Mouse (Mus musculus) limb, embryonic 13.5 days (tissue): Measurements from ENCODE around the gene Barhl1. TPM values are rescaled to one million over a fixed set of nuclear protein-coding genes. Genes with fewer than 3 reads are reported as not detected.

Experiments
- ATAC-seq: fragments of 200-750 bp; cut with Nextera tagmentation; 2 replicates; pipeline ENCODE4 v1.8.0; 2017; ENCODE audit warnings: low read depth, moderate number of reproducible peaks, moderate TSS enrichment; ENCODE audit not compliant: low FRiP score
- H3K27ac ChIP-seq: fragments of 300-500 bp; sonication (generic); 2 replicates; pipeline ENCODE4 v1.5.1; 2015; ENCODE audit warnings: inconsistent platforms, mild to moderate bottlenecking, moderate library complexity
- H3K27me3 ChIP-seq: fragments of 300-500 bp; sonication (generic); 2 replicates; pipeline ENCODE4 v1.6.1; 2015; ENCODE audit warnings: mild to moderate bottlenecking, inconsistent platforms
- H3K36me3 ChIP-seq: fragments of 300-500 bp; sonication (generic); 2 replicates; pipeline ENCODE4 v1.6.1; 2015; ENCODE audit warnings: inconsistent platforms, mild to moderate bottlenecking, moderate library complexity
- H3K4me1 ChIP-seq: fragments of 300-500 bp; sonication (generic); 2 replicates; pipeline ENCODE4 v1.6.1; 2015; ENCODE audit warnings: inconsistent platforms
- H3K4me2 ChIP-seq: fragments of 300-500 bp; sonication (generic); replicated peaks from 2 replicates; pipeline ENCODE4 v1.6.1; 2015; ENCODE audit warnings: inconsistent platforms, mild to moderate bottlenecking, moderate library complexity
- H3K4me3 ChIP-seq: fragments of 300-500 bp; sonication (generic); 2 replicates; pipeline ENCODE4 v1.5.1; 2015; ENCODE audit warnings: moderate library complexity, mild to moderate bottlenecking, inconsistent platforms
- H3K9ac ChIP-seq: fragments of 300-500 bp; sonication (generic); 2 replicates; pipeline ENCODE4 v1.6.1; 2015; ENCODE audit warnings: mild to moderate bottlenecking, inconsistent platforms
- H3K9me3 ChIP-seq: fragments of 300-500 bp; sonication (generic); 2 replicates; pipeline ENCODE4 v1.6.1; 2016; ENCODE audit warnings: inconsistent platforms
- WGBS: fragments of 180-500 bp; shearing (Covaris S2); methylation state at CpG from one replicate; pipeline ENCODE4 v1.1.7; 2015; 5-methylcytosine and 5-hydroxymethylcytosine counted together
- polyA plus RNA-seq: library from polyadenylated mRNA; unstranded; fragments of >200 nt; fragmentation: Nextera tagmentation; extraction: Ambion mirVana; gene quantifications from 2 replicates; pipeline ENCODE4 v1.2.1, GENCODE M21; 2015

The Barhl1 gene
- polyA plus RNA-seq, 1 experiment from 2014 or later = 0.06 TPM

- no peaks in the 10 kb centered on the region for H3K9me3 ChIP-seq
- 58% methylated on average over 1 of the region's 1 CpGs for WGBS
- H3K27ac ChIP-seq = no peak overlapping the region
- no peaks in the 10 kb centered on the region for H3K27me3 ChIP-seq
- H3K9ac ChIP-seq = no peak overlapping the region
- H3K4me2 ChIP-seq = no peak overlapping the region
- peaks cover 87% of the 10 kb centered on the region for H3K36me3 ChIP-seq
- ATAC-seq = no peak
- H3K4me3 ChIP-seq = no peak overlapping the region
- no peaks in the 10 kb centered on the region for H3K4me1 ChIP-seq
Measured at GRCm38 (mm10) chr2:28892796-28893195, 23.7 kb downstream of the Barhl1 start.

- Histone ChIP-seq H3K4me3 (no peak overlapping the region), H3K4me2 (no peak overlapping the region), H3K9ac (no peak overlapping the region), H3K36me3 (peaks cover 74% of the 10 kb centered on the region), H3K9me3 (no peaks in the 10 kb centered on the region), H3K27ac (no peak overlapping the region), H3K27me3 (no peaks in the 10 kb centered on the region), H3K4me1 (no peaks in the 10 kb centered on the region)
- no peak for ATAC-seq
- 59% methylated on average over 4 of the region's 4 CpGs for WGBS
Measured at GRCm38 (mm10) chr2:28884914-28885313, 31.6 kb downstream of the Barhl1 start.

- Histone ChIP-seq H3K4me3 (no peak overlapping the region), H3K36me3 (peaks cover 65% of the 10 kb centered on the region)
- no peak for ATAC-seq
Measured at GRCm38 (mm10) chr2:28882826-28883485, 33.5 kb downstream of the Barhl1 start.

GRCm38 (mm10) chr2:28882047-28882446 is 34.4 kb downstream of the Barhl1 start:
- no peak overlapping the region for H3K4me2 ChIP-seq
- H3K36me3 ChIP-seq = peaks cover 65% of the 10 kb centered on the region
- H3K27ac ChIP-seq = no peak overlapping the region
- H3K4me3 ChIP-seq = no peak overlapping the region
- no peaks in the 10 kb centered on the region for H3K4me1 ChIP-seq
- ATAC-seq = no peak
- H3K9ac ChIP-seq = no peak overlapping the region
- H3K27me3 ChIP-seq = no peaks in the 10 kb centered on the region
- 94% methylated on average over 3 of the region's 3 CpGs for WGBS
- H3K9me3 ChIP-seq = no peaks in the 10 kb centered on the region

More at GRCm38 (mm10) chr2:28882826-28883485, 33.5 kb downstream of the Barhl1 start:
- no peak overlapping the region for H3K27ac ChIP-seq
- H3K9me3 ChIP-seq = no peaks in the 10 kb centered on the region
- no peak overlapping the region for H3K4me2 ChIP-seq
- H3K9ac ChIP-seq = no peak overlapping the region
- no peaks in the 10 kb centered on the region for H3K4me1 ChIP-seq
- 73% methylated on average over 6 of the region's 6 CpGs for WGBS
- H3K27me3 ChIP-seq = no peaks in the 10 kb centered on the region

GRCm38 (mm10) chr2:28881275-28881674 is 35.2 kb downstream of the Barhl1 start:
- no peak overlapping the region for H3K9ac ChIP-seq
- no peak overlapping the region for H3K4me2 ChIP-seq
- no peak overlapping the region for H3K27ac ChIP-seq
- no peaks in the 10 kb centered on the region for H3K9me3 ChIP-seq
- no peak overlapping the region for H3K4me3 ChIP-seq
- 94% methylated on average over 3 of the region's 3 CpGs for WGBS
- H3K27me3 ChIP-seq = no peaks in the 10 kb centered on the region
- H3K4me1 ChIP-seq = no peaks in the 10 kb centered on the region
- no peak for ATAC-seq
- H3K36me3 ChIP-seq = peaks cover 66% of the 10 kb centered on the region

- WGBS = 85% methylated on average over 11 of the region's 11 CpGs
- no peaks in the 10 kb centered on the region for H3K27me3 ChIP-seq
- H3K9me3 ChIP-seq = no peaks in the 10 kb centered on the region
- H3K4me1 ChIP-seq = no peaks in the 10 kb centered on the region
- no peak for ATAC-seq
- H3K4me3 ChIP-seq = no peak overlapping the region
- H3K27ac ChIP-seq = no peak overlapping the region
- no peak overlapping the region for H3K4me2 ChIP-seq
- H3K36me3 ChIP-seq = peaks cover 62% of the 10 kb centered on the region
- no peak overlapping the region for H3K9ac ChIP-seq
Measured at GRCm38 (mm10) chr2:28875554-28875953, 40.9 kb downstream of the Barhl1 start.

GRCm38 (mm10) chr2:28867495-28867894 is 49.0 kb downstream of the Barhl1 start:
- WGBS = 69% methylated on average over 7 of the region's 7 CpGs
- ATAC-seq = no peak

GRCm38 (mm10) chr2:28863857-28864256 is 52.6 kb downstream of the Barhl1 start:
- H3K4me3 ChIP-seq = no peak overlapping the region
- H3K27me3 ChIP-seq = no peaks in the 10 kb centered on the region
- H3K9ac ChIP-seq = no peak overlapping the region
- no peak overlapping the region for H3K27ac ChIP-seq
- H3K4me1 ChIP-seq = no peaks in the 10 kb centered on the region
- H3K9me3 ChIP-seq = no peaks in the 10 kb centered on the region
- no peak overlapping the region for H3K4me2 ChIP-seq
- ATAC-seq = no peak
- peaks cover 93% of the 10 kb centered on the region for H3K36me3 ChIP-seq

More at GRCm38 (mm10) chr2:28867495-28867894, 49.0 kb downstream of the Barhl1 start:
- Histone ChIP-seq H3K27me3 (no peaks in the 10 kb centered on the region), H3K4me3 (no peak overlapping the region), H3K9me3 (no peaks in the 10 kb centered on the region), H3K4me2 (no peak overlapping the region), H3K36me3 (peaks cover 67% of the 10 kb centered on the region), H3K9ac (no peak overlapping the region), H3K4me1 (no peaks in the 10 kb centered on the region), H3K27ac (no peak overlapping the region)

GRCm38 (mm10) chr2:28860678-28861423 is 55.6 kb downstream of the Barhl1 start:
- Histone ChIP-seq H3K27me3 (no peaks in the 10 kb centered on the region), H3K4me1 (no peaks in the 10 kb centered on the region), H3K9ac (no peak overlapping the region), H3K36me3 (peaks cover 79% of the 10 kb centered on the region), H3K4me2 (no peak overlapping the region), H3K9me3 (no peaks in the 10 kb centered on the region), H3K27ac (no peak overlapping the region), H3K4me3 (no peak overlapping the region)
- WGBS = 94% methylated on average over 8 of the region's 8 CpGs
- no peak for ATAC-seq

- no peak overlapping the region for H3K4me2 ChIP-seq
- no peaks in the 10 kb centered on the region for H3K9me3 ChIP-seq
- no peaks in the 10 kb centered on the region for H3K4me1 ChIP-seq
- ATAC-seq = no peak
- no peaks in the 10 kb centered on the region for H3K27me3 ChIP-seq
- peaks cover 82% of the 10 kb centered on the region for H3K36me3 ChIP-seq
- no peak overlapping the region for H3K27ac ChIP-seq
- H3K4me3 ChIP-seq = no peak overlapping the region
- H3K9ac ChIP-seq = no peak overlapping the region
- WGBS = 90% methylated on average over 4 of the region's 4 CpGs
Measured at GRCm38 (mm10) chr2:28859303-28859702, 57.2 kb downstream of the Barhl1 start.
